In genomic region chr16:58672396-58672795, GRCm38 (mm10) we compare ENCODE assay signal across 25 mouse cellular contexts. TPM values are rescaled to one million over a fixed set of nuclear protein-coding genes. Genes with fewer than 3 reads are reported as not detected.
DNase-seq lines count a peak whose midpoint lies in the region; ATAC-seq and TF ChIP-seq lines count a peak whose summit lies in the region.
"Had no signal": no experiment of that assay in that cellular context is flagged by ENCODE, and none has a peak within 500 bp of the region (broad histone marks: within the 10 kb centered on the region; RNA-seq: fewer than 3 reads in every experiment).

No protein-coding gene starts in this region.

- H3K4me2 ChIP-seq in heart, embryonic 11.5 days: peak overlapping the region; percentile 12; the same call in 1 of the 2 replicates
- H3K4me2 ChIP-seq in liver, embryonic 12.5 days: peak overlapping the region; percentile 73
- H3K4me2 ChIP-seq: neural tube, embryonic 13.5 days had no signal

- no peak for TF ChIP-seq EP300 in MEL (IDR thresholded peaks at IDR 0.05; ENCODE audit: low read depth in 1 of 2, low read length in 2 of 2)

- no peak for TF ChIP-seq RAD21 in MEL (IDR thresholded peaks at IDR 0.05; ENCODE audit: low read depth, low read length)

- H3K27me3 ChIP-seq in heart, embryonic 11.5 days (ENCODE audit: control insufficient read depth, insufficient read depth, low read length): no peaks in the 10 kb centered on the region
- H3K27me3 ChIP-seq in MEL (ENCODE audit: control insufficient read depth in 1 of 2, insufficient read depth in 2 of 2, low read length in 2 of 2): no peaks in the 10 kb centered on the region
- no peaks in the 10 kb centered on the region for H3K27me3 ChIP-seq in liver, embryonic 12.5 days (replicated peaks)
- H3K27me3 ChIP-seq: embryonic facial prominence, embryonic 13.5 days; neural tube, embryonic 13.5 days had no signal

- TF ChIP-seq CTCF in layer of hippocampus, adult 2 months (conservative IDR thresholded peaks at IDR 0.05): no peak
- TF ChIP-seq CTCF in MEL (IDR thresholded peaks at IDR 0.05 in 2 of 3, conservative IDR thresholded peaks at IDR 0.05 in 1 of 3; ENCODE audit: control insufficient read depth in 1 of 3, insufficient read depth in 1 of 3, low read depth in 2 of 3, low read length in 3 of 3, poor library complexity in 1 of 3, severe bottlenecking in 1 of 3): no peak

- peak overlapping the region; percentile 97 for H3K4me3 ChIP-seq in heart, embryonic 11.5 days (ENCODE audit: low read depth, low read length)
- no peak overlapping the region; the same call in 1 of the 2 replicates for H3K4me3 ChIP-seq in layer of hippocampus, adult 2 months
- peak overlapping the region; percentile 75 to 97 for H3K4me3 ChIP-seq in MEL (ENCODE audit: control insufficient read depth in 1 of 2, insufficient read depth in 1 of 2, low read depth in 2 of 2, low read length in 2 of 2)
- peak overlapping the region; percentile 100 for H3K4me3 ChIP-seq in liver, embryonic 12.5 days
- H3K4me3 ChIP-seq: embryonic facial prominence, embryonic 13.5 days; midbrain, embryonic 10.5 days; neural tube, embryonic 13.5 days had no signal

- no peak for ATAC-seq in heart, embryonic 11.5 days (replicated peaks; ENCODE audit: insufficient number of reproducible peaks, low FRiP score, low TSS enrichment)
- ATAC-seq in liver, embryonic 12.5 days: no peak
- ATAC-seq: inflammation-experienced regulatory T-cells, adult 6 months had no signal

- no peak overlapping the region for H3K27ac ChIP-seq in heart, embryonic 11.5 days (ENCODE audit: low read depth, low read length)
- peak overlapping the region; percentile 23; the same call in 1 of the 2 replicates for H3K27ac ChIP-seq in layer of hippocampus, adult 2 months
- peak overlapping the region; percentile 49 for H3K27ac ChIP-seq in MEL (ENCODE audit: control insufficient read depth, low read depth, low read length)
- peak overlapping the region; percentile 100 for H3K27ac ChIP-seq in liver, embryonic 12.5 days
- H3K27ac ChIP-seq: embryonic facial prominence, embryonic 13.5 days; kidney, postnatal 0 days; midbrain, embryonic 10.5 days; neural tube, embryonic 13.5 days had no signal

- H3K79me2 ChIP-seq in MEL (ENCODE audit: control insufficient read depth, insufficient read depth, low read length, poor library complexity): peaks cover 38% of the 10 kb centered on the region

- peak overlapping the region; percentile 58; the same call in 1 of the 2 replicates for H3K9ac ChIP-seq in heart, embryonic 11.5 days (ENCODE audit: low read depth, low read length)
- peak overlapping the region; percentile 96 for H3K9ac ChIP-seq in MEL (ENCODE audit: control insufficient read depth, low read depth, low read length, poor library complexity, severe bottlenecking)
- peak overlapping the region; percentile 100 for H3K9ac ChIP-seq in liver, embryonic 12.5 days
- H3K9ac ChIP-seq: embryonic facial prominence, embryonic 13.5 days; neural tube, embryonic 13.5 days had no signal

- no peak for DNase-seq in heart, adult 9 months (ENCODE audit: low spot score in 2 of 2)
- no peak for DNase-seq in layer of hippocampus, adult 2 months (ENCODE audit: low spot score in 2 of 2)
- DNase-seq in layer of hippocampus, adult 9-11 months: no peak
- DNase-seq in MEL (ENCODE audit: low read depth, low spot score): peak; percentile 57
- no peak for DNase-seq in gastrocnemius, postnatal 25 days
- no peak for DNase-seq in gastrocnemius, adult 8-10 months (ENCODE audit: low spot score in 2 of 2)
- DNase-seq: adrenal gland, postnatal 36 days; B cell, adult 2 months; cerebellum, adult 8-10 months; right cerebral cortex, postnatal 14 days; thymus, postnatal 14 days had no signal

- peaks cover 8% of the 10 kb centered on the region for H3K36me3 ChIP-seq in heart, embryonic 11.5 days (ENCODE audit: control insufficient read depth, insufficient read depth, low read length)
- H3K36me3 ChIP-seq in MEL (ENCODE audit: control insufficient read depth in 1 of 2, insufficient read depth in 2 of 2, low read length in 2 of 2): peaks cover 32 to 41% of the 10 kb centered on the region in 2 experiments
- peaks cover 58% of the 10 kb centered on the region for H3K36me3 ChIP-seq in liver, embryonic 12.5 days

- no peaks in the 10 kb centered on the region for H3K9me3 ChIP-seq in heart, embryonic 11.5 days (replicated peaks; ENCODE audit: control insufficient read depth, low read length)
- H3K9me3 ChIP-seq in MEL (replicated peaks; ENCODE audit: insufficient read depth, low read length): no peaks in the 10 kb centered on the region
- H3K9me3 ChIP-seq in liver, embryonic 12.5 days (replicated peaks): no peaks in the 10 kb centered on the region
- H3K9me3 ChIP-seq: embryonic facial prominence, embryonic 13.5 days; midbrain, embryonic 10.5 days; neural tube, embryonic 13.5 days had no signal

- peaks cover 7% of the 10 kb centered on the region; the same call in 1 of the 2 replicates for H3K4me1 ChIP-seq in heart, embryonic 11.5 days (ENCODE audit: control insufficient read depth, insufficient read depth, low read length)
- peaks cover 16 to 18% of the 10 kb centered on the region in 2 experiments for H3K4me1 ChIP-seq in MEL (ENCODE audit: control insufficient read depth in 1 of 2, insufficient read depth in 2 of 2, low read length in 2 of 2)
- peaks cover 65% of the 10 kb centered on the region for H3K4me1 ChIP-seq in liver, embryonic 12.5 days

- WGBS in heart, embryonic 11.5 days (ENCODE audit: insufficient replicate concordance): 84% methylated on average over 13 of the region's 13 CpGs
- WGBS in liver, embryonic 12.5 days (ENCODE audit: insufficient replicate concordance): 36% methylated on average over 13 of the region's 13 CpGs

- no peak for TF ChIP-seq POLR2A in MEL (IDR thresholded peaks at IDR 0.05; ENCODE audit: control insufficient read depth in 1 of 2, insufficient read depth in 1 of 2, low read depth in 1 of 2, low read length in 2 of 2, poor library complexity in 1 of 2)

TF ChIP-seq in MEL, 35 proteins besides CTCF, POLR2A, EP300 and RAD21:
- TF ChIP-seq MAZ (IDR thresholded peaks at IDR 0.05; ENCODE audit: low read depth, low read length): no peak
- 0 out of 2 replicates have a peak, but pooled peaks have one; percentile 3 for TF ChIP-seq SIN3A (IDR thresholded peaks at IDR 0.05; ENCODE audit: low read length)
- TF ChIP-seq ELF1 (IDR thresholded peaks at IDR 0.05; ENCODE audit: low read depth, low read length): peak; percentile 45; the same call in 1 of the 2 replicates

RNA-seq across cellular contexts. Expression of gene Cpox, which starts 2.3 kb away (rescaled TPM):
- 45.7 and 67.7 TPM in 2 replicates for polyA plus RNA-seq in heart, embryonic 11.5 days (2014; fragmentation: Nextera tagmentation; extraction: Ambion mirVana)
- total RNA-seq in layer of hippocampus, adult 2 months (2021): 10 to 100 TPM; 48.8 to 58.6 TPM
- 159 and 204 TPM in 2 replicates for total RNA-seq in MEL (2012; rRNA removed)
- 100 to 1,000 TPM; 110 to 421 TPM for polyA plus RNA-seq in MEL (2012; ENCODE audit: insufficient read depth in 1 of 2, insufficient read length in 2 of 2, low read depth in 1 of 2, low replicate concordance in 2 of 2, missing spikeins in 1 of 2)
- polyA plus RNA-seq in liver, embryonic 12.5 days (2016; fragmentation: Nextera tagmentation; extraction: Ambion mirVana): 692 and 703 TPM in 2 replicates
- 10 to 100 TPM; 18.9 to 21.6 TPM for total RNA-seq in gastrocnemius, postnatal 25 days (2021)
- total RNA-seq in gastrocnemius, adult 8-10 months (2022): 10 to 100 TPM; 20.6 to 28.8 (median 21.7) TPM

RNA-seq across cellular contexts. Expression of gene E330017A01Rik, which starts 33.9 kb away (rescaled TPM):
- not detected in 2 replicates for polyA plus RNA-seq in heart, embryonic 11.5 days (2014; fragmentation: Nextera tagmentation; extraction: Ambion mirVana)
- not detected for total RNA-seq in layer of hippocampus, adult 2 months (2021)
- 4.3 and 7.5 TPM in 2 replicates for total RNA-seq in MEL (2012; rRNA removed)
- polyA plus RNA-seq in MEL (2012; ENCODE audit: insufficient read depth in 1 of 2, insufficient read length in 2 of 2, low read depth in 1 of 2, low replicate concordance in 2 of 2, missing spikeins in 1 of 2): 1 to 10 TPM in 1 of 2 experiments, not detected in 1; 8.2 TPM
- polyA plus RNA-seq in liver, embryonic 12.5 days (2016; fragmentation: Nextera tagmentation; extraction: Ambion mirVana): not detected in 2 replicates
- total RNA-seq in gastrocnemius, postnatal 25 days (2021): not detected
- not detected for total RNA-seq in gastrocnemius, adult 8-10 months (2022)
- total RNA-seq: adrenal gland, postnatal 36 days; left cerebral cortex, adult 8-10 months had no signal
- polyA plus RNA-seq: cortical plate, adult 2 months; embryonic facial prominence, embryonic 13.5 days; forebrain, embryonic 11.5 days; frontal cortex, adult 2 months; gonadal fat pad, adult 2 months; hindbrain, embryonic 11.5 days; inflammation-experienced regulatory T-cells, adult 6 months; kidney, postnatal 0 days; limb, embryonic 14.5 days; midbrain, embryonic 10.5 days had no signal

RNA-seq across cellular contexts. Expression of gene Gpr15, which starts 46.5 kb away (rescaled TPM):
- not detected in 2 replicates for polyA plus RNA-seq in heart, embryonic 11.5 days (2014; fragmentation: Nextera tagmentation; extraction: Ambion mirVana)
- not detected for total RNA-seq in layer of hippocampus, adult 2 months (2021)
- total RNA-seq in MEL (2012; rRNA removed): not detected in 2 replicates
- not detected for polyA plus RNA-seq in MEL (2012; ENCODE audit: insufficient read depth in 1 of 2, insufficient read length in 2 of 2, low read depth in 1 of 2, low replicate concordance in 2 of 2, missing spikeins in 1 of 2)
- polyA plus RNA-seq in liver, embryonic 12.5 days (2016; fragmentation: Nextera tagmentation; extraction: Ambion mirVana): not detected in 2 replicates
- not detected for total RNA-seq in gastrocnemius, postnatal 25 days (2021)
- not detected for total RNA-seq in gastrocnemius, adult 8-10 months (2022)
- total RNA-seq: adrenal gland, postnatal 36 days; left cerebral cortex, adult 8-10 months had no signal
- polyA plus RNA-seq: cortical plate, adult 2 months; forebrain, embryonic 11.5 days; gonadal fat pad, adult 2 months; hindbrain, embryonic 11.5 days; kidney, postnatal 0 days; neural tube, embryonic 13.5 days had no signal

RNA-seq across cellular contexts. Expression of gene Cldnd1, which starts 55.3 kb away (rescaled TPM):
- polyA plus RNA-seq in heart, embryonic 11.5 days (2014; fragmentation: Nextera tagmentation; extraction: Ambion mirVana): 113 and 122 TPM in 2 replicates
- total RNA-seq in layer of hippocampus, adult 2 months (2021): 10 to 100 TPM; 86.0 to 92.5 TPM
- 16.9 and 18.5 TPM in 2 replicates for total RNA-seq in MEL (2012; rRNA removed)
- polyA plus RNA-seq in MEL (2012; ENCODE audit: insufficient read depth in 1 of 2, insufficient read length in 2 of 2, low read depth in 1 of 2, low replicate concordance in 2 of 2, missing spikeins in 1 of 2): 10 to 100 TPM in 1 of 2 experiments, not detected in 1; 34.3 TPM
- 41.3 and 41.8 TPM in 2 replicates for polyA plus RNA-seq in liver, embryonic 12.5 days (2016; fragmentation: Nextera tagmentation; extraction: Ambion mirVana)
- total RNA-seq in gastrocnemius, postnatal 25 days (2021): 10 to 100 TPM; 63.9 to 64.2 TPM
- 10 to 100 TPM; 59.0 to 77.0 (median 68.0) TPM for total RNA-seq in gastrocnemius, adult 8-10 months (2022)

RNA-seq across cellular contexts. Expression of gene Gm813, which starts 55.6 kb away (rescaled TPM):
- not detected in 2 replicates for polyA plus RNA-seq in heart, embryonic 11.5 days (2014; fragmentation: Nextera tagmentation; extraction: Ambion mirVana)
- not detected for total RNA-seq in layer of hippocampus, adult 2 months (2021)
- not detected in 2 replicates for total RNA-seq in MEL (2012; rRNA removed)
- not detected for polyA plus RNA-seq in MEL (2012; ENCODE audit: insufficient read depth in 1 of 2, insufficient read length in 2 of 2, low read depth in 1 of 2, low replicate concordance in 2 of 2, missing spikeins in 1 of 2)
- not detected in 2 replicates for polyA plus RNA-seq in liver, embryonic 12.5 days (2016; fragmentation: Nextera tagmentation; extraction: Ambion mirVana)
- total RNA-seq in gastrocnemius, postnatal 25 days (2021): not detected
- not detected for total RNA-seq in gastrocnemius, adult 8-10 months (2022)
- total RNA-seq: adrenal gland, postnatal 36 days; left cerebral cortex, adult 8-10 months had no signal
- polyA plus RNA-seq: embryonic facial prominence, embryonic 13.5 days; forebrain, embryonic 11.5 days; frontal cortex, adult 2 months; gonadal fat pad, adult 2 months; hindbrain, embryonic 11.5 days; inflammation-experienced regulatory T-cells, adult 6 months; kidney, postnatal 0 days; limb, embryonic 14.5 days; midbrain, embryonic 10.5 days; neural tube, embryonic 13.5 days had no signal
